Mouse (Mus musculus) liver, postnatal 0 days (tissue): ENCODE data around the gene Plekho2.

ENCODE experiments used
- CTCF ChIP-seq: sonication (generic); IDR thresholded peaks from 2 replicates; pipeline ENCODE4 v1.5.1; 2016; ENCODE audit warnings: antibody characterized with exemption, low read depth
- EP300 ChIP-seq: IDR thresholded peaks from 2 replicates; pipeline ENCODE4 v1.6.1; 2016; ENCODE audit warnings: antibody characterized with exemption, low read depth, mild to moderate bottlenecking

GRCm38 (mm10) chr9:65578801-65579249 is 1.0 kb downstream of the Plekho2 start:
- TF ChIP-seq CTCF (no peak), EP300 (no peak)
